Mouse (Mus musculus) intestine, postnatal 0 days (tissue): ENCODE measurements around the gene Iqcm. TPM values are rescaled to one million over a fixed set of nuclear protein-coding genes. Genes with fewer than 3 reads are reported as not detected.
"Not testable (repeated sequence)": the region's sequence is repeated elsewhere in the genome, so short reads cannot be mapped to it uniquely, and the experiment has no call there.

Experiments used
- ATAC-seq: fragments of 200-750 bp; cut with Nextera tagmentation; 2 replicates; pipeline ENCODE4 v1.8.0; 2017; ENCODE audit warnings: mild to moderate bottlenecking, moderate TSS enrichment, moderate library complexity
- H3K27ac ChIP-seq: fragments of 300-500 bp; sonication (generic); 2 replicates; pipeline ENCODE4 v1.5.1; 2014; ENCODE audit warnings: mild to moderate bottlenecking, low read depth, low read length, moderate library complexity
- H3K27me3 ChIP-seq: fragments of 300-500 bp; sonication (generic); replicated peaks from 2 replicates; pipeline ENCODE4 v1.6.1; 2014; ENCODE audit warnings: low read length, mixed read lengths; ENCODE audit not compliant: control insufficient read depth, insufficient read depth
- H3K36me3 ChIP-seq: fragments of 300-500 bp; sonication (generic); 2 replicates; pipeline ENCODE4 v1.6.1; 2014; ENCODE audit warnings: mild to moderate bottlenecking, moderate library complexity; ENCODE audit not compliant: control insufficient read depth, insufficient read depth
- H3K4me1 ChIP-seq: fragments of 300-500 bp; sonication (generic); replicated peaks from 2 replicates; pipeline ENCODE4 v1.6.1; 2014; ENCODE audit warnings: antibody characterized with exemption, low read length, mixed read lengths; ENCODE audit not compliant: control insufficient read depth, insufficient read depth
- H3K4me2 ChIP-seq: fragments of 300-500 bp; sonication (generic); replicated peaks from 2 replicates; pipeline ENCODE4 v1.6.1; 2014; ENCODE audit warnings: low read depth, mild to moderate bottlenecking, moderate library complexity
- H3K4me3 ChIP-seq: fragments of 300-500 bp; sonication (generic); 2 replicates; pipeline ENCODE4 v1.5.1; 2014; ENCODE audit warnings: low read depth, low read length
- H3K9ac ChIP-seq: fragments of 300-500 bp; sonication (generic); 2 replicates; pipeline ENCODE4 v1.6.1; 2014; ENCODE audit warnings: mild to moderate bottlenecking, low read depth, low read length
- H3K9me3 ChIP-seq: fragments of 300-500 bp; sonication (generic); 2 replicates; pipeline ENCODE4 v1.6.1; 2016; ENCODE audit warnings: mixed run types; ENCODE audit not compliant: control insufficient read depth
- CTCF ChIP-seq: sonication (generic); IDR thresholded peaks from 2 replicates; pipeline ENCODE4 v1.5.1; 2016; ENCODE audit warnings: low read depth, mild to moderate bottlenecking, control low read depth, antibody characterized with exemption, moderate library complexity
- WGBS: fragments of 180-500 bp; shearing (Covaris S2); extraction: QIAGEN DNeasy Blood & Tissue Kit; methylation state at CpG from one replicate; pipeline ENCODE4 v1.1.7; 2014; 5-methylcytosine and 5-hydroxymethylcytosine counted together
- polyA plus RNA-seq: library from polyadenylated mRNA; unstranded; fragments of >200 nt; fragmentation: Nextera tagmentation; extraction: Ambion mirVana; gene quantifications from 2 replicates; pipeline ENCODE4 v1.2.1, GENCODE M21; 2015

Iqcm gene
- polyA plus RNA-seq = not detected in 2 replicates

- H3K4me2 ChIP-seq = no peak within 1 kb of the TSS
- TF ChIP-seq CTCF = no peak
- H3K4me1 ChIP-seq = no peaks in the 10 kb centered on the region
- no peaks in the 10 kb centered on the region for H3K27me3 ChIP-seq
- H3K27ac ChIP-seq = no peak within 1 kb of the TSS
- H3K9ac ChIP-seq = no peak within 1 kb of the TSS
- no peak for ATAC-seq
- H3K4me3 ChIP-seq = no peak within 1 kb of the TSS
- no peaks in the 10 kb centered on the region for H3K36me3 ChIP-seq
- WGBS = 87% methylated on average over 7 of the region's 7 CpGs
- no peaks in the 10 kb centered on the region for H3K9me3 ChIP-seq
Measured at GRCm38 (mm10) chr8:75448394-75448793, at the start of gene Iqcm. Iqcm (plus strand) TSS chr8:75448694.

GRCm38 (mm10) chr8:75406489-75406888 lies 42.0 kb upstream of the Iqcm start, which contains the start of gene Gm10358:
Gm10358 (minus strand) TSS chr8:75406589.
- Histone ChIP-seq H3K4me3 (no peak within 1 kb of the TSS), H3K9me3 (no peaks in the 10 kb centered on the region), H3K4me2 (no peak within 1 kb of the TSS), H3K36me3 (no peaks in the 10 kb centered on the region), H3K27ac (no peak within 1 kb of the TSS), H3K4me1 (no peaks in the 10 kb centered on the region), H3K9ac (no peak within 1 kb of the TSS), H3K27me3 (no peaks in the 10 kb centered on the region)
- ATAC-seq = no peak
- TF ChIP-seq CTCF = no peak
- WGBS = 96% methylated on average over 5 of the region's 5 CpGs

DNA sequence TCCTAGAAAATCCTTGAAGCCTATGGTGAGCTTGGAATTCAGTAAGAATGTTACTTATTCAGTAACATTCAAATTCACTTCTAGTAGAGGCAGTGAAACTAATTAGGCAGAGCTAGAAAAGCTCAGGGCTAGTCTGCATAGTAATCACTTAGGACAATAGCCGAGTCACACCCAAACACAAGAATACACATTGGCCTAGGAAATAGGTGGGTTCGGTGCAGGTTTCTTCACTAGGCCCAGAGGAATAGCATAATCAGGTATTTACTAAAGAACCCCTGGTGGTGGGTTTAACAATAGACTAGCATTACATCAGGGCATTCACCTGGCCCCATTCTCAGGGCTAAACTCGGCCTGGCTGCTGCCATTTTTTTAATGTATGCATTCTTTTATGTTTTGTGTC lies 32.8 kb upstream of the Iqcm start:
- not testable (repeated sequence) for H3K36me3 ChIP-seq, H3K27ac ChIP-seq, ATAC-seq, H3K9me3 ChIP-seq, H3K27me3 ChIP-seq, H3K4me2 ChIP-seq, H3K4me1 ChIP-seq, H3K9ac ChIP-seq, H3K4me3 ChIP-seq
- 78% methylated on average over 3 of the region's 3 CpGs for WGBS

DNA sequence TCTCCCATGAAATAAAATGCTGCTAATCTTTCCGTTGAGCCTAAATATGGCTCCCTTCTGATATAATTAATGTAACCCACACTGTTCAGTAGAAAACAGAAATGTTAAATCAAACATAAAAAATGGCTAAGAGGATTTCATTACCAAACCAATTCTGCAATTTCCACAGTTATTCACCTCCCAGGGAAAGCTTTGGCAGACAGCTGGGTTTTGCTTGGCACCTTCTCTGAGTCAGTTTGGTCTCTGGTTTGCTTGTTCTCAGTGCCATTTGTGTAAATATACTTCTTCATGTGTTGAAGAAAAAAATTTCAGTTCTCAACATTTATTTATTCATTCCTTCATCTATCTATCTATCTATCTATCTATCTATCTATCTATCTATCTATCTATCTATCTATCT lies 28.3 kb downstream of the Iqcm start:
- ATAC-seq = no peak
- Histone ChIP-seq H3K4me3 (no peak overlapping the region), H3K9me3 (no peaks in the 10 kb centered on the region), H3K36me3 (no peaks in the 10 kb centered on the region), H3K4me2 (no peak overlapping the region), H3K27me3 (no peaks in the 10 kb centered on the region), H3K4me1 (no peaks in the 10 kb centered on the region), H3K27ac (no peak overlapping the region), H3K9ac (no peak overlapping the region)
- WGBS = 91% methylated on average over 1 of the region's 1 CpGs
- no peak for TF ChIP-seq CTCF

GRCm38 (mm10) chr8:75489035-75489678 lies 40.7 kb downstream of the Iqcm start:
- no peaks in the 10 kb centered on the region for H3K27me3 ChIP-seq
- H3K27ac ChIP-seq = no peak overlapping the region
- H3K4me1 ChIP-seq = no peaks in the 10 kb centered on the region
- no peak overlapping the region for H3K4me2 ChIP-seq
- no peak overlapping the region for H3K9ac ChIP-seq
- no peaks in the 10 kb centered on the region for H3K9me3 ChIP-seq
- H3K4me3 ChIP-seq = no peak overlapping the region
- ATAC-seq = no peak
- TF ChIP-seq CTCF = no peak
- 59% methylated on average over 13 of the region's 13 CpGs for WGBS
- no peaks in the 10 kb centered on the region for H3K36me3 ChIP-seq

DNA sequence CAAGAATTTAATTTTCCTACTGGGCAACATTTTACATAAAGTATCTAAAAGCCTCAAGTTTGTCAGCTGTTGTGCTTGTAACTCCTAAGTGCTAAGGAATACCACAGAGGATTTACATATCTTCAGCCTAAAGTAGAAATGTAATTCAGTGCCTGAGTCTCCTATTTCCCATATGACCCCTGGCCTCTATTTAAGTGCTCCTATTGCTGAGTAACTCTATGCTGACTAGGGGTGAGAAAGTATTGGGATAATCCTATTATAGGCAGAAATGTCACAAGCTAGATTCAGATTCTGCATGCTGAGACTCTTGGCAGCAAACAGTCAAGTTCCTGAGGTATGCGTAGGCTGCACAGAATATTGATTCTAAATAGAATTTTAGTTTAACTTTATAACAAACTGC lies 60.8 kb downstream of the Iqcm start:
- Histone ChIP-seq H3K4me3 (no peak overlapping the region), H3K27ac (no peak overlapping the region), H3K4me2 (no peak overlapping the region), H3K4me1 (no peaks in the 10 kb centered on the region), H3K36me3 (no peaks in the 10 kb centered on the region), H3K27me3 (no peaks in the 10 kb centered on the region), H3K9me3 (no peaks in the 10 kb centered on the region), H3K9ac (no peak overlapping the region)
- no peak for ATAC-seq
- WGBS = 81% methylated on average over 1 of the region's 1 CpGs
- TF ChIP-seq CTCF = no peak

- H3K9me3 ChIP-seq = no peaks in the 10 kb centered on the region
- no peak overlapping the region for H3K27ac ChIP-seq
- no peak overlapping the region for H3K4me2 ChIP-seq
- no peak overlapping the region for H3K4me3 ChIP-seq
- no peaks in the 10 kb centered on the region for H3K4me1 ChIP-seq
- no peaks in the 10 kb centered on the region for H3K36me3 ChIP-seq
- no peaks in the 10 kb centered on the region for H3K27me3 ChIP-seq
- ATAC-seq = no peak
- WGBS = 61% methylated on average over 3 of the region's 3 CpGs
- TF ChIP-seq CTCF = no peak
- no peak overlapping the region for H3K9ac ChIP-seq
Measured at GRCm38 (mm10) chr8:75513786-75514185, 65.3 kb downstream of the Iqcm start.
